Mouse (Mus musculus) stomach, embryonic 16.5 days (tissue): ENCODE measurements around the gene Gm5244. TPM values are rescaled to one million over a fixed set of nuclear protein-coding genes. Genes with fewer than 3 reads are reported as not detected.

Source experiments
- ATAC-seq: fragments of 200-750 bp; cut with Nextera tagmentation; 2 replicates; pipeline ENCODE4 v1.8.0; 2017; ENCODE audit warnings: moderate number of reproducible peaks, moderate TSS enrichment; ENCODE audit not compliant: insufficient read depth, low FRiP score
- H3K27ac ChIP-seq: fragments of 300-500 bp; sonication (generic); 2 replicates; pipeline ENCODE4 v1.5.1; 2014; ENCODE audit warnings: low read length
- H3K27me3 ChIP-seq: fragments of 300-500 bp; sonication (generic); 2 replicates; pipeline ENCODE4 v1.6.1; 2014; ENCODE audit warnings: low read length, control low read depth, mixed read lengths; ENCODE audit not compliant: control insufficient read depth, insufficient read depth
- H3K36me3 ChIP-seq: fragments of 300-500 bp; sonication (generic); 2 replicates; pipeline ENCODE4 v1.6.1; 2014; ENCODE audit warnings: low read length; ENCODE audit not compliant: control insufficient read depth, insufficient read depth
- H3K4me1 ChIP-seq: fragments of 300-500 bp; sonication (generic); 2 replicates; pipeline ENCODE4 v1.6.1; 2014; ENCODE audit warnings: low read length, control low read depth, mixed read lengths; ENCODE audit not compliant: control insufficient read depth, insufficient read depth
- H3K4me2 ChIP-seq: fragments of 300-500 bp; sonication (generic); 2 replicates; pipeline ENCODE4 v1.6.1; 2014; ENCODE audit warnings: low read depth, low read length, mixed read lengths
- H3K4me3 ChIP-seq: fragments of 300-500 bp; sonication (generic); replicated peaks from 2 replicates; pipeline ENCODE4 v1.5.1; 2014; ENCODE audit warnings: mild to moderate bottlenecking, low read length
- H3K9ac ChIP-seq: fragments of 300-500 bp; sonication (generic); 2 replicates; pipeline ENCODE4 v1.6.1; 2014; ENCODE audit warnings: low read length
- H3K9me3 ChIP-seq: fragments of 300-500 bp; sonication (generic); replicated peaks from 2 replicates; pipeline ENCODE4 v1.6.1; 2016; ENCODE audit warnings: low read length, control low read depth; ENCODE audit not compliant: control insufficient read depth
- WGBS: fragments of 180-500 bp; shearing (Covaris S2); extraction: QIAGEN DNeasy Blood & Tissue Kit; methylation state at CpG from one replicate; pipeline ENCODE4 v1.1.7; 2014; 5-methylcytosine and 5-hydroxymethylcytosine counted together
- polyA plus RNA-seq: library from polyadenylated mRNA; unstranded; fragments of >200 nt; fragmentation: Nextera tagmentation; extraction: Ambion mirVana; gene quantifications from 2 replicates; pipeline ENCODE4 v1.2.1, GENCODE M21; 2015

Gene Gm5244
- polyA plus RNA-seq, 1 experiment from 2014 or later, result not detected

- Histone ChIP-seq H3K36me3 (no peaks in the 10 kb centered on the region), H3K4me2 (no peak overlapping the region), H3K27ac (no peak overlapping the region), H3K9me3 (no peaks in the 10 kb centered on the region), H3K9ac (no peak overlapping the region), H3K4me3 (no peak overlapping the region), H3K27me3 (no peaks in the 10 kb centered on the region), H3K4me1 (no peaks in the 10 kb centered on the region)
- ATAC-seq, result no peak
- 56% methylated on average over 1 of the region's 1 CpGs for WGBS
These were observed 33.7 kb upstream of the Gm5244 start for GRCm38 (mm10) chr19:12812644-12813364.

DNA sequence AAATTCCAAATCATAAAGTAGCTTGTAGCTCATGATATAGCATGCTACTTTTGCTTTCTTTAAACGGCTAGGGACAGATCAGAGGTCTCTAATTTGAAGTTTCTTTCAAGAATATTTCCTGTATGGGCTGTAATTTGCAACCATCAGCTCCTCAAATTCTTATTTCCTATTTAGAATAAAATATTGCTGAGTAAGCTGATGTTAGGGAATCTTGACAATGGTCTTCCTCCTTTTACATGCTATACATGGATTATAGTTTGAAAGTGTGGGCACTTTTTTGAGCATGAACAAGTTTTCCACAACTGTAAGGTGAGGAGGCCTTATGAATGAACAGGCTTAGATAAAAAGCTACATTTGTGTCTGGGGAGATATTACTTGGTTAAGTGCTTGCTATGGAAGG lies 32.6 kb upstream of the Gm5244 start:
- Histone ChIP-seq H3K4me3 (no peak overlapping the region), H3K27me3 (no peaks in the 10 kb centered on the region), H3K36me3 (no peaks in the 10 kb centered on the region), H3K4me1 (no peaks in the 10 kb centered on the region), H3K9me3 (no peaks in the 10 kb centered on the region), H3K9ac (no peak overlapping the region), H3K27ac (no peak overlapping the region), H3K4me2 (no peak overlapping the region)
- ATAC-seq, result no peak
- 73% methylated on average over 1 of the region's 1 CpGs for WGBS

DNA sequence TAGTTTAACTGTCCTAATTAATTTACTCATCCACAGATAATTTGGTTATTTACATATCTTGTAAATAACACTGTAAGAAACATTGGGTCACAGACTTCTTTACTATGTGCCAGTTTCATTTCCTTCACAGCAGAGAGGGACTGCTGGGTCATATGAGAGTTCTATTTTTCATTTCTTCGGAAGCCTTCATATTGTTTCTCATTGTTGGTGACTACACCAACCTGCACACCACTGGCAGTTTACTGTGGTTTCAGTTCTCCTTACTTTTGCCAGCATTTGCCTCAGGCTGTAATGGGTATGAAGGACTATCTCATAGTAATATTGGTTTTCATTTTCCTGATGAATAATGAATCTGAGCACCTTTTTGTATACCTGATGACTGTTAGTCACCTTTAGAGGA lies 28.0 kb upstream of the Gm5244 start:
- Histone ChIP-seq H3K9ac (no peak overlapping the region), H3K27ac (no peak overlapping the region), H3K9me3 (no peaks in the 10 kb centered on the region), H3K36me3 (no peaks in the 10 kb centered on the region), H3K4me1 (no peaks in the 10 kb centered on the region), H3K4me3 (no peak overlapping the region), H3K4me2 (no peak overlapping the region), H3K27me3 (no peaks in the 10 kb centered on the region)
- 82% methylated on average over 1 of the region's 1 CpGs for WGBS
- no peak for ATAC-seq

DNA sequence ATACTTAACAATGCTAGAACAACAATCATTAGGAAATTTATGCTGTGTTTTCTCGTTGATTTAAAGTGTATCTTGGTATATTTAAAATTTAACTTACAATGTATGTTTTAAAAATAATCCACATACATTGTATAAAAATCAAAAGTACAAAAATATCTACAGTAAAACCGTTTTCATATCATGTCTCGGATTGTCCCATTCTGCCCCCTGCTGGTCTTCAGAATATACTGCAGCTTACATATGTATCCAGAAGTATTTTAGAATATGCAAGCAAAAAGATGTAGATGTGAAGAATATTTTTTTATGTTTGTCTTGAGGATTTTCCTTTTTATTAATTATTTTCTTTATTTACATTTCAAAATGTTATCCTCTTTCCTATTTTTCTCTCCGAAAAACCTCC lies 26.1 kb upstream of the Gm5244 start:
- ATAC-seq, result no peak
- H3K4me3 ChIP-seq, result no peak overlapping the region

GRCm38 (mm10) chr19:12824549-12824948 lies 21.9 kb upstream of the Gm5244 start:
- no peaks in the 10 kb centered on the region for H3K27me3 ChIP-seq
- no peak overlapping the region for H3K27ac ChIP-seq
- H3K36me3 ChIP-seq, result no peaks in the 10 kb centered on the region
- H3K4me2 ChIP-seq, result no peak overlapping the region
- H3K9me3 ChIP-seq, result no peaks in the 10 kb centered on the region
- no peak overlapping the region for H3K4me3 ChIP-seq
- H3K4me1 ChIP-seq, result no peaks in the 10 kb centered on the region
- WGBS, result 57% methylated on average over 4 of the region's 4 CpGs
- no peak for ATAC-seq
- H3K9ac ChIP-seq, result no peak overlapping the region

More for the DNA sequence above, 26.1 kb upstream of the Gm5244 start:
- Histone ChIP-seq H3K27ac (no peak overlapping the region), H3K9me3 (no peaks in the 10 kb centered on the region), H3K36me3 (no peaks in the 10 kb centered on the region), H3K9ac (no peak overlapping the region), H3K4me1 (no peaks in the 10 kb centered on the region), H3K4me2 (no peak overlapping the region), H3K27me3 (no peaks in the 10 kb centered on the region)
- WGBS, result 29% methylated on average over 4 of the region's 4 CpGs

- 70% methylated on average over 2 of the region's 2 CpGs for WGBS
- no peak overlapping the region for H3K9ac ChIP-seq
- H3K27ac ChIP-seq, result no peak overlapping the region
- H3K9me3 ChIP-seq, result no peaks in the 10 kb centered on the region
- no peaks in the 10 kb centered on the region for H3K27me3 ChIP-seq
- no peaks in the 10 kb centered on the region for H3K4me1 ChIP-seq
- no peaks in the 10 kb centered on the region for H3K36me3 ChIP-seq
- no peak overlapping the region for H3K4me2 ChIP-seq
- ATAC-seq, result no peak
- no peak overlapping the region for H3K4me3 ChIP-seq
These were observed 15.6 kb upstream of the Gm5244 start for GRCm38 (mm10) chr19:12830823-12831430.

GRCm38 (mm10) chr19:12831559-12831958 lies 14.9 kb upstream of the Gm5244 start:
- no peak overlapping the region for H3K27ac ChIP-seq
- H3K4me1 ChIP-seq, result no peaks in the 10 kb centered on the region
- no peak for ATAC-seq
- H3K9ac ChIP-seq, result no peak overlapping the region
- H3K4me3 ChIP-seq, result no peak overlapping the region
- no peaks in the 10 kb centered on the region for H3K36me3 ChIP-seq
- WGBS, result 60% methylated on average over 1 of the region's 1 CpGs
- H3K4me2 ChIP-seq, result no peak overlapping the region
- H3K27me3 ChIP-seq, result no peaks in the 10 kb centered on the region
- H3K9me3 ChIP-seq, result no peaks in the 10 kb centered on the region

- H3K4me2 ChIP-seq, result no peak overlapping the region
- H3K4me3 ChIP-seq, result no peak overlapping the region
- ATAC-seq, result no peak
- WGBS, result 64% methylated on average over 3 of the region's 3 CpGs
- H3K27me3 ChIP-seq, result no peaks in the 10 kb centered on the region
- no peaks in the 10 kb centered on the region for H3K9me3 ChIP-seq
- no peaks in the 10 kb centered on the region for H3K36me3 ChIP-seq
- no peaks in the 10 kb centered on the region for H3K4me1 ChIP-seq
- H3K27ac ChIP-seq, result no peak overlapping the region
- H3K9ac ChIP-seq, result no peak overlapping the region
These were observed 12.9 kb upstream of the Gm5244 start for GRCm38 (mm10) chr19:12833625-12834024.

DNA sequence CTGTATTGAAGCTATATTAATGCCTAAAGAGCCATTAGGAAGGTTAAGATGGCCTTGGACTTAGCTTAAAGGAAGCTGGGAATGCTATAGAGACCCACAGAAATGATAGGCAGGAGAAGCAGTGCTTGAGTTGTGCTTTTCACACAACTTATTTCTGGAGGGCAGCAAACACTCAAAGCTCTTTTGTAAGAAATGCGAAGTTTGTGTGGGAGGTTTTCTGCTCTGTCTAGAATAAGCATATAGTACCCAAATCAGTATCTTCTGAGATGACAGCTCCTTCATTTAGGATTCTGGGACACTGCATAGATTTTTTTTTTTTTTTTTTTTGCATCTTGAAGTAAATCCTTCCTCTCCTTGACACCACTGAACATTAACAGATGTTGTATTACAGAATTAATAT lies 8.0 kb upstream of the Gm5244 start:
- Histone ChIP-seq H3K9me3 (no peaks in the 10 kb centered on the region), H3K36me3 (no peaks in the 10 kb centered on the region), H3K9ac (no peak overlapping the region), H3K4me3 (no peak overlapping the region), H3K4me2 (no peak overlapping the region), H3K27ac (no peak overlapping the region), H3K4me1 (no peaks in the 10 kb centered on the region), H3K27me3 (no peaks in the 10 kb centered on the region)
- no peak for ATAC-seq
- WGBS, result 78% methylated on average over 1 of the region's 1 CpGs
